Mouse (Mus musculus): ENCODE results near the gene Scd1. TPM values are rescaled to one million over a fixed set of nuclear protein-coding genes. Genes with fewer than 3 reads are reported as not detected.

The Scd1 gene
- polyA plus RNA-seq, 1 experiment from 2014 or later = 3.3 TPM

DNA sequence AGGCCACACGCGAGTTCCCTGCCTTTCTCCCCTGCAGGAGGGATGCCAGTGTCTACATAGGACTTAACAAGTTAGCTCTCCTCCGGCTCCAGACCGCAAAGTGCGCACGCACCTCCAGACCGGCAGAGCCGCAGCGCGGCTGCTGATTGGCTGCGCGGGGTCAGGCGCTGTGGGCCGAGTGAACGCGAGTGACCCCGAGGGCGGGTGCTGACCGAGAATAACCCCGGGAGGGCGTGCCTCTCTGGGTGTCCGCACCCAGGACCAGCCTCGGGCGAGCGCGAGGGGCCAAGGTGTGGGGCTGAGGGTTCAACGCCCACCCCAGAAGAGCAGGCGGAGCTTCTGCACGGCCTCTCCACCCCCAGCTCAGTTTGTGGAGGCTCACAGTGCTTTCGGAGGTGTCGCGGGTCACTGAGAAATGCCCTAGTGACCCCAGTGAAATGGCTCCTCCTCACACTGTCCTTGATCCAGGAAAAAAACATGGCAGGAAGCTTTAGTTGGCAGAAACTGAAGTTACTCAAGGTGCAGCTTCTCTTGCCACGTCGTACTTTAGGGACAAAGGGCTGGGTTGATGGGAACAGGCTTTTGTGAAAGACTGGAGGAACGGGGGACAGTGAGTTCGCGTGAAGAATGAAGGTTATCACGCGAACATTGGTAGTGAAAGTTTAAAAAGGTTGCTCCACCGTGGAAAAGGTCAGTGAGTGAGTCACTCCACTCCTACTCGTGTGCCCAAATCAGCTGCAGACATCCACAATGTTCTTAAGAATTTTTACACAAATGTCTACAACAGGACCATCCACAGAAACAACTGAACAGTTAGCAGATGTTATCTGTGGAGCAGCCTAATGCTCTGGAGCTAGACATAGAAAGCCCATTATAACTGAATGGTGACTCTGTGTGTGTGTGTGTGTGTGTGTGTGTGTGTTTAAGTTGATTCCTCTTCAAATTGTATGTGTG is 18.9 kb downstream of the Scd1 start:
- peak overlapping the region; percentile 81 for H3K27ac ChIP-seq (ENCODE audit: low read length)
- ATAC-seq (ENCODE audit: low FRiP score, low TSS enrichment) = peak; percentile 97
- peaks cover 10% of the 10 kb centered on the region for H3K4me1 ChIP-seq (ENCODE audit: insufficient read depth, low read length)
- peak overlapping the region; percentile 72 for H3K9ac ChIP-seq (replicated peaks; ENCODE audit: low read length)
- peak overlapping the region; percentile 63 for H3K4me3 ChIP-seq (ENCODE audit: low read length)
- H3K4me2 ChIP-seq (replicated peaks; ENCODE audit: low read depth, low read length) = peak overlapping the region; percentile 79
- no peaks in the 10 kb centered on the region for H3K9me3 ChIP-seq (ENCODE audit: low read length)
- H3K27me3 ChIP-seq (ENCODE audit: insufficient read depth, low read length) = no peaks in the 10 kb centered on the region
- WGBS = 3% methylated on average over 41 of the region's 41 CpGs
- H3K36me3 ChIP-seq (ENCODE audit: insufficient read depth, low read length) = no peaks in the 10 kb centered on the region

DNA sequence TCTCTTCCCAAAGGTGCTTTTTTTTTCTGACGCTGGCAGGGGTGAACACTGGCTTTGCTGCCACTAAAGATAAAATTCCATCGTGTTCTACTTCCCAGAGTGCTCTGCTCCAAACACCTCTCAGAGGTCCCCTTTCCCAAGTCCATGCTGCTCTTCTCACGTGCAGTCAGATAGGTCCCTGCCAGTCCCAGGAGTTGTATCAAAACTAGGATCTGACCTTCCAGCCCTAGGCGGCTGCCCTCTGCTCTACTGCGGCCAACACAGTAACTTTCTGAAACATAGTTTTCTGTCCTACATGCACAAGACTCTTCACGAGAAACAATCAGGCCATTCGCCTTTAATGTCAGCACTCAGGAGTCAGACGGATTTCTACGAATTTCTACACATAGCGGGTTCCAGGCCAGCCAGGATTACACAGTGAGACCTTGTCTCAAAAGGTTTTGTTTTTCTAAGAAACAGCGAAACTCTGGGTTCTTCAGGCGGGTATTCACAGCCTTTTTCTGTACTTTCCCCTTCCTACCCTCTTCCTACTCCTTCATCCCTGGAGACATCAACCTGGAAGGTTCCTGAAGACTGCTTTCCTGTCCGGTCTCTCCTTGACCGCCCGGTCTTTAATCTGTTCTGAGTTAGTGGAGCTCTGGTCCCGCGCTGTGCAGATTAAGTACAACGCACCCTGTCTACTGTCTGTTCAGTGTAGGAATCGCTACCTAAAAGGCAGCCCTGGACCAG is 19.8 kb downstream of the Scd1 start:
- peak; percentile 3; the same call in 1 of the 2 replicates for ATAC-seq (ENCODE audit: low FRiP score, low TSS enrichment)
- H3K36me3 ChIP-seq (ENCODE audit: insufficient read depth, low read length) = no peaks in the 10 kb centered on the region
- peak overlapping the region; percentile 79 for H3K4me2 ChIP-seq (replicated peaks; ENCODE audit: low read depth, low read length)
- no peaks in the 10 kb centered on the region for H3K9me3 ChIP-seq (ENCODE audit: low read length)
- WGBS = 29% methylated on average over 19 of the region's 19 CpGs
- H3K27ac ChIP-seq (ENCODE audit: low read length) = peak overlapping the region; percentile 81
- H3K9ac ChIP-seq (replicated peaks; ENCODE audit: low read length) = peak overlapping the region; percentile 72
- peaks cover 10% of the 10 kb centered on the region for H3K4me1 ChIP-seq (ENCODE audit: insufficient read depth, low read length)
- H3K27me3 ChIP-seq (ENCODE audit: insufficient read depth, low read length) = no peaks in the 10 kb centered on the region
- peak overlapping the region; percentile 63 for H3K4me3 ChIP-seq (ENCODE audit: low read length)

DNA sequence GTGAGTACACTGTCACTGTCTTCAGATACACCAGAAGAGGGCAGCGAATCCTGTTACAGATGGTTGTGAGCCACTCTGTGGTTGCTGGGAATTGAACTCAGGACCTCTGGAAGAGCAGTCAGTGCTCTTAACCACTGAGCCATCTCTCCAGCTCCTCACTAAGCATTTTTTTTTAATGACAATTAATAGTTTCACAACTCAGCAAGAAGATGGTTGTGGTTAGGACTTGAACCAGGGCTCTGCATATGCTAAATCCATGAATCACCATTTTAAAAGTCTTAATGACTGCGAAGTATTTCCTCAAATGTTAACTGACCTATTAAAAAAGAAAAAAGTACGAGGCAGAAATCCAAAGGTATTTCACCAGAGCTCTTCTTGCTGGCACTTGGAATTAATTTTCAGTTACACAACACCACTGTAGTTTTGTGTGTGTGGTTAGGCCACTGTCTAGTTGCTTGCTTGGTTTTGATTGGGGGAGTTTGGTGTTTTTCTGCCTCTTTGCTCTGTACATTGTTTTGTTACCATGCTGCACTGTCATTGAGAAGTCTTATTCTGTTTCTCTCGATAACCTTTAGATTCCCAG is 20.5 kb downstream of the Scd1 start:
- no peak overlapping the region for H3K9ac ChIP-seq (replicated peaks; ENCODE audit: low read length)

DNA sequence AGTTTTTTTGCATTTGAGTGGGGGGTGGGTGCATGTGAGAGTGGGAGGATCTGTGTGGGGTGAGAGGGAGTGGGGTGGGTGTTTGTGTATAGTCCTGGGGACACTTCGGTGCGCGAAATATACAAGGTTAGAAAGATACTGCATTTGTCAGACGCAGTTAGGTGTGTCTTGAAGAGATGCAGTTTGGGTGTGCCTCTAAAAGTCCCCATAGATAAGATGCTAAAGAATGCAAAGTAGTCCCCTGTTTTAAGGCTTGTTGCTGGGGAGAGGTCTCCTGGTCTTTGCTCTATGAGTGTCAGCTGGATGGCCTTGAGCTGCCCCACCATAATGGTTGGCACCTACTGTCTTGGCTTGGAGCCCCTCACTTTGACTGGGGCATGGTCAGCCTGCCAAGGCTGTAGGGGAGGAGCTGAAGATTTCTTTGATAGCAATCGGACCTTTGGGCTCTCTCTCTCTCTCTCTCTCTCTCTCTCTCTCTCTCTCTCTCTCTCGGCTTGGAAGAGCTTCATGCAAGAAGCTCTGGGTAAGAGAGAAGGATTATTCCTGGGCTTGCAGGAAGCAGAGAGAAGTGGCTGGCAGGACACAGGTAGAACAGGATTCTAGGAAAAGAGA is 21.7 kb downstream of the Scd1 start:
- Histone ChIP-seq H3K27me3 (ENCODE audit: insufficient read depth, low read length) (no peaks in the 10 kb centered on the region), H3K4me3 (ENCODE audit: low read length) (no peak overlapping the region), H3K4me2 (replicated peaks; ENCODE audit: low read depth, low read length) (no peak overlapping the region), H3K36me3 (ENCODE audit: insufficient read depth, low read length) (no peaks in the 10 kb centered on the region), H3K9ac (replicated peaks; ENCODE audit: low read length) (no peak overlapping the region), H3K9me3 (ENCODE audit: low read length) (no peaks in the 10 kb centered on the region), H3K4me1 (ENCODE audit: insufficient read depth, low read length) (peaks cover 10% of the 10 kb centered on the region), H3K27ac (ENCODE audit: low read length) (no peak overlapping the region)
- WGBS = 82% methylated on average over 6 of the region's 6 CpGs
- ATAC-seq (ENCODE audit: low FRiP score, low TSS enrichment) = no peak

More for the DNA sequence above, 20.5 kb downstream of the Scd1 start:
- Histone ChIP-seq H3K4me3 (ENCODE audit: low read length) (no peak overlapping the region), H3K9me3 (ENCODE audit: low read length) (no peaks in the 10 kb centered on the region), H3K36me3 (ENCODE audit: insufficient read depth, low read length) (no peaks in the 10 kb centered on the region), H3K4me2 (replicated peaks; ENCODE audit: low read depth, low read length) (no peak overlapping the region), H3K27ac (ENCODE audit: low read length) (no peak overlapping the region), H3K27me3 (ENCODE audit: insufficient read depth, low read length) (no peaks in the 10 kb centered on the region), H3K4me1 (ENCODE audit: insufficient read depth, low read length) (peaks cover 10% of the 10 kb centered on the region)
- WGBS = 85% methylated on average over 4 of the region's 4 CpGs
- ATAC-seq (ENCODE audit: low FRiP score, low TSS enrichment) = no peak

DNA sequence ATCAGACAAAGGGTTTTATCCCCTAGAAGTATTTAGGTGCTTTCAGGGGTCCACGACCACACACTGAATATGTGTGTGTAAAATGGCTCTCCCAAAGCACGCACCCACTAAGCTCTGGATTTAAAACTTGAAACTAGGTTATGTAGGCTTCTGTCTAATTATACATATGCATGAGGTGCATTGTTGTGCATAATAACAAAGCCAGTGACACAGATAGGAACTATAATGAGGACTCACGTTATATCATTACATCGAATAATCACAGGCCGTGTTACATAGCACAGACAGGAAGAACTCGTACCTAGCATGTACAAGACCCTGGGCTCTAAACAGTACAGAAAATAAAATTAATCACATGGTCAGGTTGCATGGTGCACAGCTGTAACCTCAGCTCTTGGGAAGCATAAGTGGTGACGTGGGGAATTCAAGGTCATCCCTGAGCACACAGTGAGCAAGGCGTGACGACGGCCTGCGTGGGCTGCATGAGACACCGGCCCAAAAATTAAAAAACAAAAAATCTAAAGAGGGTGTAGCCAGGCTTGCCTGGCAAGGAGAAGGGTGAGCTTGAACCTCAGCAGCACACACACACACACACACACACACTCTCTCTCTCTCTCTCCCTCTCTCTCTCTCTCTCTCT is 24.9 kb downstream of the Scd1 start:
- Histone ChIP-seq H3K4me3 (ENCODE audit: low read length) (no peak overlapping the region), H3K4me2 (replicated peaks; ENCODE audit: low read depth, low read length) (no peak overlapping the region), H3K27me3 (ENCODE audit: insufficient read depth, low read length) (no peaks in the 10 kb centered on the region), H3K36me3 (ENCODE audit: insufficient read depth, low read length) (no peaks in the 10 kb centered on the region), H3K4me1 (ENCODE audit: insufficient read depth, low read length) (peaks cover 3% of the 10 kb centered on the region; the same call in 1 of the 2 replicates), H3K9ac (replicated peaks; ENCODE audit: low read length) (no peak overlapping the region), H3K9me3 (ENCODE audit: low read length) (no peaks in the 10 kb centered on the region), H3K27ac (ENCODE audit: low read length) (no peak overlapping the region)
- no peak for ATAC-seq (ENCODE audit: low FRiP score, low TSS enrichment)
- WGBS = 74% methylated on average over 12 of the region's 12 CpGs

DNA sequence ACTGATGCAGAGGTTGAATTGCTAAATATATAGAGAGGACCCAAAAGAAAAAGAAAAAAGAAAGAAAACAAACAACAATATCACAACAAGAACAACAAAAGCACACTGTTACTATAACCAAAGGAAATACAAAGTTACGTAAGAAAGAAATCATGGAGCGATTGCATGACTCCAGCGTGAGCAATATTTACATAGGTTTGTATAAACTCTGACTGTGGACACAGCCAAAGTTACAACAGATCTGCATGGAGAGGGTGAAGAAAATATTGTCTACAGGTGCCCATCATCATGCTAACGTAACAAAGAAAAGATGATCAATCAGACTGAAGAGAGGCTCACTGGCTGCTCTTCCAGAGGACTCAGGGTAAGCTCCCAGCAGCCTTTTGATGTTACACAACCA is 27.6 kb downstream of the Scd1 start:
- Histone ChIP-seq H3K9ac (replicated peaks; ENCODE audit: low read length) (no peak overlapping the region), H3K4me1 (ENCODE audit: insufficient read depth, low read length) (no peaks in the 10 kb centered on the region), H3K36me3 (ENCODE audit: insufficient read depth, low read length) (no peaks in the 10 kb centered on the region), H3K4me2 (replicated peaks; ENCODE audit: low read depth, low read length) (no peak overlapping the region), H3K27me3 (ENCODE audit: insufficient read depth, low read length) (no peaks in the 10 kb centered on the region), H3K4me3 (ENCODE audit: low read length) (no peak overlapping the region), H3K9me3 (ENCODE audit: low read length) (no peaks in the 10 kb centered on the region), H3K27ac (ENCODE audit: low read length) (no peak overlapping the region)
- 90% methylated on average over 4 of the region's 4 CpGs for WGBS
- ATAC-seq (ENCODE audit: low FRiP score, low TSS enrichment) = no peak

DNA sequence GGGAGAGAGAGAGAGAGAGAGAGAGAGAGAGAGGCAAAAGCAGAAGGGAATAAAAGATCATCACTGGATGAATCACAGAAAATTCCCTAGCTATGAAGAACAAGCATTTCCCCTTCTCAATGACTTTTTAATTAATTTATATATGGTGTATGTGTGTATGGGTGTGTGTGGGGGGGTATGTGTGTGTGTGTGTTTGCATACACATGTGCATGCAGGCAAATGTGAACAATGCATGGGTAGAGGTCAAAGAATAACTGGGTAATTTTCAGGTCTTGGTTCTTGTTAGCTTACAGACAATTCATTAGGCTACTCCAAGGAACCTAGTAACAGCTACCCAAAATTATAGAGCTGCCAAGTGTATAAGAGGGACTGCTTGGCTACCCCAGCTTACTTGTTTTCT is 28.6 kb downstream of the Scd1 start:
- no peak for ATAC-seq (ENCODE audit: low FRiP score, low TSS enrichment)
- no peaks in the 10 kb centered on the region for H3K27me3 ChIP-seq (ENCODE audit: insufficient read depth, low read length)
- H3K9ac ChIP-seq (replicated peaks; ENCODE audit: low read length) = no peak overlapping the region
- H3K4me1 ChIP-seq (ENCODE audit: insufficient read depth, low read length) = no peaks in the 10 kb centered on the region
- H3K9me3 ChIP-seq (ENCODE audit: low read length) = no peaks in the 10 kb centered on the region
- H3K36me3 ChIP-seq (ENCODE audit: insufficient read depth, low read length) = no peaks in the 10 kb centered on the region
- H3K4me2 ChIP-seq (replicated peaks; ENCODE audit: low read depth, low read length) = no peak overlapping the region
- H3K4me3 ChIP-seq (ENCODE audit: low read length) = no peak overlapping the region
- H3K27ac ChIP-seq (ENCODE audit: low read length) = no peak overlapping the region

DNA sequence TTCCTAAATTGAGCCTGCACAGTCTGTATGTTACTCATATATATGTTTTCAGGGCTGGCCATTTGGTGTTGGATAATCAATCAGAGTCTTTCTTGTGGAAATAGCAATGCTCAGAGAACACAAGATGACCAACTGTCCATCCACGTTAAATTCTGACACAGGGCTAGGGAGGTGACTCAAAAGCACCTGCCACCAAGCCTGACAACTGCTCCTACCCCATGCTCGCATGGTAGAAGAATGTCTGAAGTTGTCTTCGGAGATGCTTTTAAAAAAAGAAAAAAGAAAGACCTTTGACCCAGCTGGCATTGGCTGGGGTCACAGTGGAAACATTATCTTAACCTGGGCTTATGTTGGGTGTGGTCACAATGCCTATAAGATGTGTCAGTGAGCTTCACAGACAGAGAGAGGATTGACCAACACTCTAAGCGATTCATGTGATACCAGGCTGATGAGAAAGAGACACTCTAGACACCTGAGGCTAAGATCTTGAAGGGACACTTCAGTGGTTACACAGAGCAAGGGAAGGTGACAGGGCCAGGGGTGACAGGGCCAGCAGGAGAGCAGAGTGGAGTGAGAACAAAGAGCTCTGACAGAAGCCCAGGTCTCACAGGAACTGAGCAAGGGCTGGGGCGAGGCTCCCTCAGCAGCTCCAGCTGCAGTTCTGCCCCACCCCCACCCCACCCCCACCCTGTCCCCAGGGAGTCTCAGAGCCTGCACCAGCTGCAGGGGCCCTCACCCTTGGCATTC is 29.9 kb downstream of the Scd1 start:
- Histone ChIP-seq H3K27me3 (ENCODE audit: insufficient read depth, low read length) (no peaks in the 10 kb centered on the region), H3K36me3 (ENCODE audit: insufficient read depth, low read length) (no peaks in the 10 kb centered on the region), H3K4me2 (replicated peaks; ENCODE audit: low read depth, low read length) (no peak overlapping the region), H3K4me3 (ENCODE audit: low read length) (no peak overlapping the region), H3K27ac (ENCODE audit: low read length) (no peak overlapping the region), H3K9ac (replicated peaks; ENCODE audit: low read length) (no peak overlapping the region), H3K4me1 (ENCODE audit: insufficient read depth, low read length) (no peaks in the 10 kb centered on the region), H3K9me3 (ENCODE audit: low read length) (no peaks in the 10 kb centered on the region)
- ATAC-seq (ENCODE audit: low FRiP score, low TSS enrichment) = peak; percentile 63; the same call in 1 of the 2 replicates
- 41% methylated on average over 5 of the region's 5 CpGs for WGBS

DNA sequence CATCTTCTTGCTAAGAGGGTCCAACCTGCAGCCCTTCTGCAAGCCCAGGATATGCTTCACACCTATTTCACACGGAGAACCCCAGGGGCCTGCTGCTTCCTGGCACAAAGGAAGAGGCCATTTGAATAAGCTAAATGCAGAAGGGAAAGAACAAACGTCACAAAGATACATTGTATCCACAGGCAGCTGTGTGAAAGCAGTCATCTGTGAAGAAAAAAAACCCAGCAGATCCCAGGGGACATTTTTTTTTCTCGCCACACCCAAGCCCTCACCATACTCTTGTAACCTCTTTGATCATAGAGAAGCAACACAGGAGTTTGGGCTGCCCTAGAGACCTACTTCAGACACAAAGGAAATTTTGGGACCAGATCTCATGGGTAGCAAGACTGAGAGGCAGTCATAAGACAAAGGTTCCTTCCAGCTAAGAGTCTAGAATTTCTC is 31.1 kb downstream of the Scd1 start:
- no peaks in the 10 kb centered on the region for H3K9me3 ChIP-seq (ENCODE audit: low read length)
- no peak for ATAC-seq (ENCODE audit: low FRiP score, low TSS enrichment)
- no peak overlapping the region for H3K4me3 ChIP-seq (ENCODE audit: low read length)
- H3K9ac ChIP-seq (replicated peaks; ENCODE audit: low read length) = no peak overlapping the region
- H3K27me3 ChIP-seq (ENCODE audit: insufficient read depth, low read length) = no peaks in the 10 kb centered on the region
- WGBS = 21% methylated on average over 3 of the region's 3 CpGs
- H3K4me1 ChIP-seq (ENCODE audit: insufficient read depth, low read length) = no peaks in the 10 kb centered on the region
- no peak overlapping the region for H3K27ac ChIP-seq (ENCODE audit: low read length)
- H3K36me3 ChIP-seq (ENCODE audit: insufficient read depth, low read length) = no peaks in the 10 kb centered on the region
- H3K4me2 ChIP-seq (replicated peaks; ENCODE audit: low read depth, low read length) = no peak overlapping the region
